Mouse (Mus musculus) spleen, adult 2 months (tissue): Measurements from ENCODE around the gene Lum. TPM values are rescaled to one million over a fixed set of nuclear protein-coding genes. Genes with fewer than 3 reads are reported as not detected.

ENCODE experiments used
- DNase-seq, 2 experiments: peaks; one replicate each; pipeline versions ENCODE4 v3.0.0 to v3.0.0-alpha.2; 2012 to 2021; ENCODE audit warnings: low spot score in 2 of 2, low read depth in 1 of 2
- H3K27ac ChIP-seq: fragments of 200-500 bp; 2 replicates; pipeline ENCODE4 v1.5.1; 2012; ENCODE audit warnings: low read length, inconsistent platforms; ENCODE audit not compliant: insufficient read depth
- H3K27me3 ChIP-seq: fragments of 200-500 bp; 2 replicates; pipeline ENCODE4 v1.6.1; 2012; ENCODE audit warnings: mild to moderate bottlenecking, moderate library complexity, low read length, inconsistent platforms; ENCODE audit not compliant: control insufficient read depth, insufficient read depth
- H3K36me3 ChIP-seq: fragments of 200-500 bp; 2 replicates; pipeline ENCODE4 v1.6.1; 2012; ENCODE audit warnings: mild to moderate bottlenecking, low read length, inconsistent platforms; ENCODE audit not compliant: control insufficient read depth, insufficient read depth
- H3K4me1 ChIP-seq: fragments of 200-500 bp; 2 replicates; pipeline ENCODE4 v1.6.1; 2011; ENCODE audit warnings: inconsistent platforms; ENCODE audit not compliant: control insufficient read depth, insufficient read depth, insufficient read length
- H3K4me3 ChIP-seq: fragments of 200-500 bp; 2 replicates; pipeline ENCODE4 v1.5.1; 2011; ENCODE audit warnings: mild to moderate bottlenecking, inconsistent platforms; ENCODE audit not compliant: insufficient read depth, insufficient read length; ENCODE audit errors: extremely low read depth
- CTCF ChIP-seq: fragments of 200-500 bp; IDR thresholded peaks from 2 replicates; pipeline ENCODE4 v1.5.1; 2011; ENCODE audit warnings: mild to moderate bottlenecking, inconsistent platforms; ENCODE audit not compliant: insufficient read depth, insufficient read length, insufficient replicate concordance; ENCODE audit errors: extremely low read depth
- POLR2A ChIP-seq: fragments of 200-500 bp; IDR thresholded peaks from 2 replicates; pipeline ENCODE4 v1.6.1; 2011; ENCODE audit warnings: low read depth, low read length, inconsistent platforms
- WGBS: fragments of 180-500 bp; shearing (Covaris S2); methylation state at CpG from one replicate; pipeline ENCODE4 v1.1.7; 2018; 5-methylcytosine and 5-hydroxymethylcytosine counted together
- polyA plus RNA-seq: library from polyadenylated mRNA; depleted of rRNA; stranded (reverse); fragments of >200 nt; gene quantifications from 2 replicates; pipeline ENCODE4 v1.2.3, GENCODE M21; 2012

Gene Lum
- polyA plus RNA-seq, 1 experiment: 0.34 TPM

DNA sequence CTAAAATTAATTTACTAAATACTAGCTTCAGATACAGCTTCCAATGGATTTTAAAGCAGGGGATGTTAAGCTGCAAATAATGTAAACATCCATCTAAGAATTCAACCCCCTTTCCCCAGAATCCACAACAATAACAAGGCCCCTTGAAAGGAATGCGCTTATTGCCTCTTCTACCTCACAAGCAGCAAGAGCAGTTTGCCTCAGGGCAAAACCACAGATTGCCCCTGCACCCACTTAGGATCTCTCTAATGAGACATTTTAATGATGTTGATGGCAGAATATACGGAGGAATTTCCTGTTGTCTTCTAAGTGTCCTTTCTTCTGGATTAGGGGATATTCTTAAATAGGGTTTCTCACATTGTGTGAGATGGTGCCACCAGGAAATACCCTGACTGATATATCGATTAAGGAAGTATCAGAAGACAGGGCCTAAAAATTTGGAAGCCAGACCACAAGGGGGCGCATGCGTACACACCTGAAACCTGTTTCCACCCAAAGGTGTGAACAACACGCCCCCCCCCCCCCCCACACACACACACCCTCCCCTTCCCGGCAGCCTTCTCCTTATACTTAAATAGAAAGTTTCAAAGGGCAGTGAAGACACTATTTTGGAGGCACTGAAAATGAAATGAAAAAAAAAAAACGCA, 2.7 kb downstream of the Lum start:
- Histone ChIP-seq H3K27me3 (no peaks in the 10 kb centered on the region), H3K4me1 (no peaks in the 10 kb centered on the region), H3K4me3 (no peak overlapping the region), H3K27ac (no peak overlapping the region), H3K36me3 (no peaks in the 10 kb centered on the region)
- 79% methylated on average over 8 of the region's 8 CpGs for WGBS
- DNase-seq: no peak
- TF ChIP-seq POLR2A: no peak
- TF ChIP-seq CTCF: no peak

DNA sequence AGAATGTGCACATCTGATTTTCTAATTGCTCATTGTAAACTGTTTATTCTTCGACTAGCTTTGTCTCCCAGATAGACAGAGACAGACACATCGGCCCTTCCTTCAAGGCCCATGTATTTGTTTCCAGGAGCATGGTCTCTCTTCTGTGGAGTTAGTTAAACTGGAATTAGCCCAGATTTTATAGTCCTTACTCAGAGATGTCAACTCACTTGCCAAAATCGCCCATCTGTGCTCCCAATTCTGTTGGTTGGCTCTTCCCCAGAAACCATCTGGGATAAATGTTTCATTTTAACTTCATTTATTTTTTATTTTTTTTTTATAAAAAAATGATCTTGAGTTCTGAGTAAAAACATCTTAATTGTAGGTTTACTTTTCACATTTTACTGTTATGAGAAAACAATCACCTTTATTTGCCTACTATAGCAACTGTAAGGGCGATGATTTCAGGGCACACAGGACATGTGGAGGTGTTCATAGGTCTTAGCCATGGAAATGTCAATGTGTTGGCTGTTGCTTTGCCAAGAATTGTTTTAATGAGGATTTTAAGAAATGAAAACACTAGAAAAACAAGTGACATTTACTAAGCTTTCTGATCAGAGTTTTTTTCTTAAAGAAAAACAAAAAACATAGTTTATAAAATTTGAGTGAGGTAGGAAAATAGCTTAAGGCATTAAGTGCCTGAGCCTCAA, 17.8 kb downstream of the Lum start:
- whole genome bisulfite sequencing: 76% methylated on average over 4 of the region's 4 CpGs
- TF ChIP-seq POLR2A: no peak
- TF ChIP-seq CTCF: no peak
- Histone ChIP-seq H3K4me3 (no peak overlapping the region), H3K27ac (no peak overlapping the region), H3K4me1 (no peaks in the 10 kb centered on the region), H3K27me3 (no peaks in the 10 kb centered on the region), H3K36me3 (no peaks in the 10 kb centered on the region)
- DNase-seq: no peak

DNA sequence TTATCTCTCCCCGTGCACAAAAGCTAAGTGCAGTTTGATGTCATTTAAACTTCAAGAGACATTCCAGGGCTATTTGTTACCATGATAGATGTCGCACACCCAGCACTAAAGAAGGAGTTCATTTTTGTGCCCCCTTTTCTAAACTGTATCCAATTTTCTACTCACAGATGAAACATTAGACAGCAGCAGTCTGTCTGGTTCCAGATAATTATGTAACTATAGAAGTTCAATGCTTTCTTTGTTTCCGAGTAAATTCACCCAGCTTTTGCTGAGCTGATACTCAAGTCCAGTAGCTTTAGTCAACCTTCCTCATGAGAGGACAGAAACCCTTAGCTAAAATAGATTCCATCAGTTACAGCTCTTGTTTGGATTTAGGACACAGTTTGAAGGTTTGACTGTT, 19.2 kb downstream of the Lum start:
- H3K27ac ChIP-seq: no peak overlapping the region
- no peaks in the 10 kb centered on the region for H3K36me3 ChIP-seq
- no peaks in the 10 kb centered on the region for H3K4me1 ChIP-seq
- 82% methylated on average over 3 of the region's 3 CpGs for WGBS
- DNase-seq: no peak
- H3K27me3 ChIP-seq: no peaks in the 10 kb centered on the region
- no peak overlapping the region for H3K4me3 ChIP-seq
- TF ChIP-seq CTCF: no peak

DNA sequence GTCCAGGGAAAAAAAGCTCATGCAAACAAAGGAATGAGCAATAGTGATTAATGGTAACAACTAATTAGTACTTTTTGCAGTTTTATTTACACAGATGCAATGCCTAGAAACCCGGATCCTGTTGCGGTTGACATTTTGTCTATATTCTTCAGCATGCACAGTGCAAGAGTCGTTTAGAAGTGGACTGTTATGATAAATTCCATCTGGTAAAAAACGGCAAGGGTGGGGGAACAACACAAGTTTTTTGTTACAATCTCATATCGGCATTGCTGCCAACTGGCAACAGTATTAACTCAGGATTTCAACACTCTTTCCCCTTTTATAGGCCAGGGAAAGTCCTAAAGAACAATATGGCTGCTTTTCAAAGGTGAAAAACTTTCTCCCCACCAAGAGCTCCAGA, 22.2 kb downstream of the Lum start:
- no peak for DNase-seq
- Histone ChIP-seq H3K4me1 (no peaks in the 10 kb centered on the region), H3K4me3 (no peak overlapping the region), H3K36me3 (no peaks in the 10 kb centered on the region), H3K27me3 (no peaks in the 10 kb centered on the region), H3K27ac (no peak overlapping the region)
- 83% methylated on average over 5 of the region's 5 CpGs for whole genome bisulfite sequencing
- TF ChIP-seq POLR2A (no peak), CTCF (no peak)

GRCm38 (mm10) chr10:97589574-97589973, 24.6 kb downstream of the Lum start:
- DNase-seq: no peak
- Histone ChIP-seq H3K27ac (no peak overlapping the region), H3K36me3 (no peaks in the 10 kb centered on the region), H3K27me3 (no peaks in the 10 kb centered on the region), H3K4me3 (no peak overlapping the region), H3K4me1 (no peaks in the 10 kb centered on the region)
- TF ChIP-seq POLR2A: no peak
- no peak for TF ChIP-seq CTCF
- WGBS: 88% methylated on average over 6 of the region's 6 CpGs

DNA sequence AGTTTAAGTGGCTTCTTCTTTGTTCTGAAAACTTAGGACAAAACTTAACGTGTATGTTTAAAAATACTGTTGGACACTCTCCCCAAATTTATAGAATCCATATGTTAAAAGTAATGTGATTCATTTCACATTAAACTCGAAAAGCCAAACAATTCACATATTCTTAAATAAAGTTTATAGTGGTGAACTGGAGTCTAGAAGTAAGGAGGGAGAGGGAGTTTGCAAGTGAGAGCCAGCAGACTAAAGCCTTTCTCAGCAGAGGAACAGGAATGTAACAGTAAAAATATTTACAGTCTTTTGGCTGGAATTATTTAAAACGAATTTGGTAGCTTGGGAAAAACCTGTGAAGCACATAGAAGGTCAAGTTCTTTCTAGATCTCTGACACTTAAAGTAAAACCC, 26.1 kb downstream of the Lum start:
- no peaks in the 10 kb centered on the region for H3K4me1 ChIP-seq
- no peaks in the 10 kb centered on the region for H3K27me3 ChIP-seq
- H3K4me3 ChIP-seq: no peak overlapping the region
- no peak overlapping the region for H3K27ac ChIP-seq
- DNase-seq: no peak
- no peak for TF ChIP-seq CTCF
- no peak for TF ChIP-seq POLR2A
- WGBS: 57% methylated on average over 3 of the region's 3 CpGs
- H3K36me3 ChIP-seq: no peaks in the 10 kb centered on the region

GRCm38 (mm10) chr10:97591685-97592084, 26.8 kb downstream of the Lum start:
- Histone ChIP-seq H3K4me1 (no peaks in the 10 kb centered on the region), H3K27ac (no peak overlapping the region), H3K4me3 (no peak overlapping the region), H3K36me3 (no peaks in the 10 kb centered on the region), H3K27me3 (no peaks in the 10 kb centered on the region)
- WGBS: 87% methylated on average over 3 of the region's 3 CpGs
- TF ChIP-seq CTCF: no peak
- TF ChIP-seq POLR2A: no peak
- no peak for DNase-seq
